Mouse (Mus musculus): ENCODE measurements around the gene Glt28d2. TPM values are rescaled to one million over a fixed set of nuclear protein-coding genes. Genes with fewer than 3 reads are reported as not detected.

Glt28d2 gene
- total and polyA plus RNA-seq, 3 experiments = 0.04 to 0.08 TPM; not detected in 1

GRCm38 (mm10) chr3:85923954-85924945, 36.9 kb upstream of the Glt28d2 start:
- Histone ChIP-seq H3K27me3 (replicated peaks) (no peaks in the 10 kb centered on the region), H3K9me3 (replicated peaks; ENCODE audit: low read length) (no peaks in the 10 kb centered on the region), H3K36me3 (replicated peaks in 1 of 2; ENCODE audit: control insufficient read depth in 1 of 2, insufficient read depth in 1 of 2, low read length in 1 of 2) (no peaks in the 10 kb centered on the region), H3K4me1 (ENCODE audit: control insufficient read depth in 1 of 2, insufficient read depth in 2 of 2) (no peaks in the 10 kb centered on the region), H3K27ac (ENCODE audit: insufficient read depth, low read depth) (no peak overlapping the region), H3K9ac (ENCODE audit: insufficient read depth, low read depth) (no peak overlapping the region), H3K4me3 (replicated peaks in 1 of 3; ENCODE audit: low read depth in 2 of 3, low read length in 2 of 3, poor library complexity in 1 of 3) (no peak overlapping the region), H3K4me2 (ENCODE audit: insufficient read depth, low read depth, poor library complexity, severe bottlenecking) (no peak overlapping the region), H3K79me2 (replicated peaks; ENCODE audit: control insufficient read depth, extremely low read depth, insufficient read depth, poor library complexity, severe bottlenecking) (no peaks in the 10 kb centered on the region)
- DNase-seq (ENCODE audit: extremely low read depth) = peak; percentile 58
- in situ Hi-C loops (cut with MboI; ENCODE audit: low pct_ligation_motif_present, low pct_unique_long_range_greater_than_20kb, low sequenced_read_pairs) (no loop called here), dilution Hi-C loops (cut with MboI; ENCODE audit: extremely low pct_ligation_motif_present, extremely low pct_unique_long_range_greater_than_20kb, low sequenced_read_pairs) (no loop called here)
- TF ChIP-seq NRF1 (IDR thresholded peaks at IDR 0.05; ENCODE audit: low read depth, low read length) (no peak), ZC3H11A (IDR thresholded peaks at IDR 0.05; ENCODE audit: low read depth, low read length) (peak; percentile 50), CTCF (conservative IDR thresholded peaks at IDR 0.05 in 1 of 2, IDR thresholded peaks at IDR 0.05 in 1 of 2; ENCODE audit: low read depth in 2 of 2, low read length in 2 of 2) (peak; percentile 84 to 90), SMC3 (IDR thresholded peaks at IDR 0.05; ENCODE audit: low read depth, low read length) (peak; percentile 84), RAD21 (IDR thresholded peaks at IDR 0.05; ENCODE audit: low read depth, low read length) (peak; percentile 91)

- Histone ChIP-seq H3K27me3 (replicated peaks) (no peaks in the 10 kb centered on the region), H3K27ac (ENCODE audit: insufficient read depth, low read depth) (no peak overlapping the region), H3K9me3 (replicated peaks; ENCODE audit: low read length) (no peaks in the 10 kb centered on the region), H3K4me2 (ENCODE audit: insufficient read depth, low read depth, poor library complexity, severe bottlenecking) (no peak overlapping the region), H3K9ac (ENCODE audit: insufficient read depth, low read depth) (no peak overlapping the region), H3K79me2 (replicated peaks; ENCODE audit: control insufficient read depth, extremely low read depth, insufficient read depth, poor library complexity, severe bottlenecking) (no peaks in the 10 kb centered on the region), H3K36me3 (replicated peaks in 1 of 2; ENCODE audit: control insufficient read depth in 1 of 2, insufficient read depth in 1 of 2, low read length in 1 of 2) (no peaks in the 10 kb centered on the region), H3K4me3 (replicated peaks in 1 of 3; ENCODE audit: low read depth in 2 of 3, low read length in 2 of 3, poor library complexity in 1 of 3) (no peak overlapping the region), H3K4me1 (ENCODE audit: control insufficient read depth in 1 of 2, insufficient read depth in 2 of 2) (no peaks in the 10 kb centered on the region)
- in situ Hi-C loops (cut with MboI; ENCODE audit: low pct_ligation_motif_present, low pct_unique_long_range_greater_than_20kb, low sequenced_read_pairs) (no loop called here), dilution Hi-C loops (cut with MboI; ENCODE audit: extremely low pct_ligation_motif_present, extremely low pct_unique_long_range_greater_than_20kb, low sequenced_read_pairs) (no loop called here)
- TF ChIP-seq MAFK (IDR thresholded peaks at IDR 0.05; ENCODE audit: insufficient replicate concordance, low read length) = no peak
- TF ChIP-seq RAD21 (IDR thresholded peaks at IDR 0.05; ENCODE audit: low read depth, low read length) = no peak
- no peak for TF ChIP-seq NELFE (IDR thresholded peaks at IDR 0.05; ENCODE audit: low read depth, low read length)
- no peak for TF ChIP-seq ZKSCAN1 (IDR thresholded peaks at IDR 0.05; ENCODE audit: borderline replicate concordance, low read depth, low read length)
- no peak for TF ChIP-seq BHLHE40 (IDR thresholded peaks at IDR 0.05; ENCODE audit: low read depth, low read length)
- DNase-seq (ENCODE audit: extremely low read depth) = no peak
These were observed 36.0 kb upstream of the Glt28d2 start for GRCm38 (mm10) chr3:85923343-85923742.

GRCm38 (mm10) chr3:85922331-85922730, 35.0 kb upstream of the Glt28d2 start:
- Histone ChIP-seq H3K9ac (ENCODE audit: insufficient read depth, low read depth) (no peak overlapping the region), H3K79me2 (replicated peaks; ENCODE audit: control insufficient read depth, extremely low read depth, insufficient read depth, poor library complexity, severe bottlenecking) (no peaks in the 10 kb centered on the region), H3K4me1 (ENCODE audit: control insufficient read depth in 1 of 2, insufficient read depth in 2 of 2) (no peaks in the 10 kb centered on the region), H3K4me3 (replicated peaks in 1 of 3; ENCODE audit: low read depth in 2 of 3, low read length in 2 of 3, poor library complexity in 1 of 3) (no peak overlapping the region), H3K36me3 (replicated peaks in 1 of 2; ENCODE audit: control insufficient read depth in 1 of 2, insufficient read depth in 1 of 2, low read length in 1 of 2) (no peaks in the 10 kb centered on the region), H3K9me3 (replicated peaks; ENCODE audit: low read length) (no peaks in the 10 kb centered on the region), H3K4me2 (ENCODE audit: insufficient read depth, low read depth, poor library complexity, severe bottlenecking) (no peak overlapping the region), H3K27ac (ENCODE audit: insufficient read depth, low read depth) (no peak overlapping the region), H3K27me3 (replicated peaks) (no peaks in the 10 kb centered on the region)
- no peak for DNase-seq (ENCODE audit: extremely low read depth)
- no peak for TF ChIP-seq RCOR1 (conservative IDR thresholded peaks at IDR 0.05; ENCODE audit: low read depth, low read length)
- no peak for TF ChIP-seq USF2 (conservative IDR thresholded peaks at IDR 0.05; ENCODE audit: low read depth, low read length)
- TF ChIP-seq GABPA (IDR thresholded peaks at IDR 0.05; ENCODE audit: insufficient replicate concordance, low read depth, low read length) = no peak
- no peak for TF ChIP-seq ZKSCAN1 (IDR thresholded peaks at IDR 0.05; ENCODE audit: borderline replicate concordance, low read depth, low read length)
- TF ChIP-seq SMC3 (IDR thresholded peaks at IDR 0.05; ENCODE audit: low read depth, low read length) = no peak
- no peak for TF ChIP-seq NRF1 (IDR thresholded peaks at IDR 0.05; ENCODE audit: low read depth, low read length)
- TF ChIP-seq ELF1 (IDR thresholded peaks at IDR 0.05; ENCODE audit: low read depth, low read length) = no peak
- no peak for TF ChIP-seq TBP (conservative IDR thresholded peaks at IDR 0.05; ENCODE audit: low read depth, low read length)
- TF ChIP-seq IRF4 (IDR thresholded peaks at IDR 0.05; ENCODE audit: low read depth, low read length) = no peak
- TF ChIP-seq PAX5 (IDR thresholded peaks at IDR 0.05; ENCODE audit: low read length) = no peak
- TF ChIP-seq ZC3H11A (IDR thresholded peaks at IDR 0.05; ENCODE audit: low read depth, low read length) = no peak
- no peak for TF ChIP-seq TCF12 (IDR thresholded peaks at IDR 0.05; ENCODE audit: low read depth, low read length)
- TF ChIP-seq CHD2 (IDR thresholded peaks at IDR 0.05; ENCODE audit: low read length) = no peak
- no peak for TF ChIP-seq CTCF (conservative IDR thresholded peaks at IDR 0.05 in 1 of 2, IDR thresholded peaks at IDR 0.05 in 1 of 2; ENCODE audit: low read depth in 2 of 2, low read length in 2 of 2)
- TF ChIP-seq RAD21 (IDR thresholded peaks at IDR 0.05; ENCODE audit: low read depth, low read length) = no peak
- TF ChIP-seq CHD1 (IDR thresholded peaks at IDR 0.05; ENCODE audit: low read depth, low read length) = no peak
- TF ChIP-seq BHLHE40 (IDR thresholded peaks at IDR 0.05; ENCODE audit: low read depth, low read length) = no peak
- in situ Hi-C loops (cut with MboI; ENCODE audit: low pct_ligation_motif_present, low pct_unique_long_range_greater_than_20kb, low sequenced_read_pairs) (no loop called here), dilution Hi-C loops (cut with MboI; ENCODE audit: extremely low pct_ligation_motif_present, extremely low pct_unique_long_range_greater_than_20kb, low sequenced_read_pairs) (no loop called here)
